Mouse (Mus musculus): Measurements from ENCODE around the gene Clip2.

- peak; percentile 21; the same call in 1 of the 2 replicates for TF ChIP-seq POLR2A (IDR thresholded peaks at IDR 0.05; ENCODE audit: low read depth, low read length)
- no peak for TF ChIP-seq CTCF (conservative IDR thresholded peaks at IDR 0.05 in 1 of 2, IDR thresholded peaks at IDR 0.05 in 1 of 2; ENCODE audit: low read depth in 2 of 2, low read length in 2 of 2)
- no peak for TF ChIP-seq SMC3 (IDR thresholded peaks at IDR 0.05; ENCODE audit: low read depth, low read length)
- TF ChIP-seq JUN (IDR thresholded peaks at IDR 0.05; ENCODE audit: insufficient read depth, low read depth, low read length) = no peak
- no peak for TF ChIP-seq USF2 (conservative IDR thresholded peaks at IDR 0.05; ENCODE audit: low read depth, low read length)
- TF ChIP-seq PAX5 (IDR thresholded peaks at IDR 0.05; ENCODE audit: low read length) = no peak
- TF ChIP-seq MAZ (IDR thresholded peaks at IDR 0.05; ENCODE audit: low read depth, low read length) = no peak
- peak; percentile 28; the same call in 1 of the 2 replicates for TF ChIP-seq HCFC1 (IDR thresholded peaks at IDR 0.05; ENCODE audit: low read depth, low read length)
- no peak for TF ChIP-seq EP300 (IDR thresholded peaks at IDR 0.05; ENCODE audit: low read length)
Observed at GRCm38 (mm10) chr5:134456503-134456962, 95.7 kb downstream of the Clip2 start, which contains the start of gene Gtf2ird1.

Measured in CH12.LX (cell line).